ENCODE assay signal across 33 mouse cellular contexts in genomic region chr4:107047806-107048205, GRCm38 (mm10). TPM values are rescaled to one million over a fixed set of nuclear protein-coding genes. Genes with fewer than 3 reads are reported as not detected.
DNase-seq lines count a peak whose midpoint lies in the region; ATAC-seq and TF ChIP-seq lines count a peak whose summit lies in the region.
"Had no signal": no experiment of that assay in that cellular context is flagged by ENCODE, and none has a peak within 500 bp of the region (broad histone marks: within the 10 kb centered on the region; RNA-seq: fewer than 3 reads in every experiment).

No protein-coding gene starts in this region.

- peaks cover 37% of the 10 kb centered on the region for H3K4me1 ChIP-seq in cerebellum, adult 2 months (ENCODE audit: control insufficient read depth, insufficient read depth, low read length)
- no peaks in the 10 kb centered on the region for H3K4me1 ChIP-seq in lung, postnatal 0 days (ENCODE audit: insufficient read depth, low read depth, low read length)
- H3K4me1 ChIP-seq: hindbrain, embryonic 12.5 days; limb, embryonic 13.5 days; liver, embryonic 12.5 days had no signal

- no peaks in the 10 kb centered on the region for H3K27me3 ChIP-seq in cerebellum, adult 2 months (ENCODE audit: control insufficient read depth, insufficient read depth, low read length)
- no peaks in the 10 kb centered on the region for H3K27me3 ChIP-seq in lung, postnatal 0 days (replicated peaks; ENCODE audit: insufficient read depth, low read length)
- H3K27me3 ChIP-seq: hindbrain, embryonic 12.5 days; limb, embryonic 13.5 days; liver, embryonic 12.5 days; Patski had no signal

- no peak for TF ChIP-seq EP300 in lung, postnatal 0 days (IDR thresholded peaks at IDR 0.05)

- H3K9ac ChIP-seq in lung, postnatal 0 days (replicated peaks; ENCODE audit: low read depth), result no peak overlapping the region
- H3K9ac ChIP-seq: hindbrain, embryonic 12.5 days; limb, embryonic 13.5 days; liver, embryonic 12.5 days had no signal

- intact Hi-C loops in gastrocnemius, adult 2 months (cut with DNase I), result no loop called here
- intact Hi-C loops in gastrocnemius, postnatal 14 days (cut with DNase I; ENCODE audit: low total_unique reads), result no loop called here

- peak; percentile 45 to 52 for DNase-seq in cerebellum, adult 2 months
- DNase-seq in cerebellum, adult 11 months, result no peak
- no peak for DNase-seq in gastrocnemius, adult 2 months
- DNase-seq in gastrocnemius, postnatal 14 days, result no peak
- DNase-seq in lung, adult 18-20 months, result peak; percentile 15 to 20
- DNase-seq in lung, postnatal 0 days (ENCODE audit: low spot score), result no peak
- DNase-seq in brain, adult 2 months (ENCODE audit: low read depth, low spot score), result peak; percentile 42
- DNase-seq: heart, adult 2 months; kidney, adult 18-20 months; layer of hippocampus, adult 9-11 months; lung, adult 2 months; lung, postnatal 4 days; thymus, adult 2 months; thymus, postnatal 4 days had no signal

- no peak overlapping the region for H3K4me2 ChIP-seq in lung, postnatal 0 days (replicated peaks; ENCODE audit: low read depth, low read length)
- H3K4me2 ChIP-seq: hindbrain, embryonic 12.5 days; limb, embryonic 13.5 days; liver, embryonic 12.5 days; midbrain, embryonic 11.5 days had no signal

- peaks cover 15% of the 10 kb centered on the region; the same call in 1 of the 2 replicates for H3K36me3 ChIP-seq in lung, postnatal 0 days (ENCODE audit: insufficient read depth, low read length)

- TF ChIP-seq CTCF in cerebellum, adult 2 months (IDR thresholded peaks at IDR 0.05; ENCODE audit: borderline replicate concordance, insufficient read depth, low read depth, low read length), result no peak
- TF ChIP-seq CTCF in gastrocnemius, adult 2 months (IDR thresholded peaks at IDR 0.05), result no peak
- TF ChIP-seq CTCF in lung, postnatal 0 days (IDR thresholded peaks at IDR 0.05), result no peak

- H3K4me3 ChIP-seq in cerebellum, adult 2 months (replicated peaks; ENCODE audit: insufficient read depth, low read depth, low read length), result no peak overlapping the region
- no peak overlapping the region for H3K4me3 ChIP-seq in gastrocnemius, adult 2 months
- H3K4me3 ChIP-seq in lung, postnatal 0 days (ENCODE audit: low read depth, low read length), result no peak overlapping the region
- H3K4me3 ChIP-seq: forebrain, embryonic 10.5 days; heart, adult 2 months; hindbrain, embryonic 12.5 days; limb, embryonic 13.5 days; liver, embryonic 12.5 days had no signal

- no peak overlapping the region for H3K27ac ChIP-seq in cerebellum, adult 2 months (ENCODE audit: insufficient read depth, low read length)
- H3K27ac ChIP-seq in gastrocnemius, adult 2 months, result 0 out of 2 replicates have a peak overlapping the region, but pooled peaks have one; percentile 1
- no peak overlapping the region for H3K27ac ChIP-seq in lung, postnatal 0 days (ENCODE audit: low read length)
- H3K27ac ChIP-seq: forebrain, embryonic 10.5 days; heart, adult 2 months; hindbrain, embryonic 12.5 days; kidney, postnatal 0 days; limb, embryonic 13.5 days; liver, embryonic 12.5 days had no signal

- no peak for ATAC-seq in lung, postnatal 0 days
- no peak for ATAC-seq in megakaryocyte-erythroid progenitor cell, adult 5-6 weeks (replicated peaks; ENCODE audit: low FRiP score, low TSS enrichment, poor library complexity, severe bottlenecking)
- ATAC-seq: CD4-positive, CD25-positive, alpha-beta regulatory T cell, adult 4 months; forebrain, embryonic 16.5 days; liver, embryonic 12.5 days; Patski had no signal

- no peaks in the 10 kb centered on the region for H3K9me3 ChIP-seq in lung, postnatal 0 days (ENCODE audit: low read length)
- H3K9me3 ChIP-seq: forebrain, embryonic 10.5 days; hindbrain, embryonic 12.5 days; limb, embryonic 13.5 days; liver, embryonic 12.5 days had no signal

- WGBS in cerebellum, adult 2 months, result 27% methylated on average over 5 of the region's 5 CpGs
- 64% methylated on average over 5 of the region's 5 CpGs for WGBS in lung, postnatal 0 days

- no peak for TF ChIP-seq POLR2A in cerebellum, adult 2 months (IDR thresholded peaks at IDR 0.05; ENCODE audit: borderline replicate concordance, insufficient read depth, low read length)

RNA-seq across cellular contexts. Expression of gene Mrpl37, which starts 18.9 kb away (rescaled TPM):
- polyA plus RNA-seq in cerebellum, adult 2 months (2012; rRNA removed), result 99.5 and 107 TPM in 2 replicates
- total RNA-seq in gastrocnemius, adult 2 months (2021), result 10 to 100 TPM; 80.8 to 97.5 TPM
- 10 to 100 TPM; 75.8 to 84.3 TPM for total RNA-seq in gastrocnemius, postnatal 14 days (2021)
- 48.4 and 53.4 TPM in 2 replicates for polyA plus RNA-seq in lung, postnatal 0 days (2015; fragmentation: Nextera tagmentation; extraction: Ambion mirVana)
- 104 and 107 TPM in 2 replicates for total RNA-seq in megakaryocyte-erythroid progenitor cell, adult 5-6 weeks (2014; fragmentation: Nextera tagmentation)
- total RNA-seq in megakaryocyte-erythroid progenitor cell, adult 5-6 weeks (2017), result 61.0 and 78.5 TPM in 2 replicates

RNA-seq across cellular contexts. Expression of gene Cyb5rl, which starts 19.0 kb away (rescaled TPM):
- polyA plus RNA-seq in cerebellum, adult 2 months (2012; rRNA removed), result 5.5 and 5.7 TPM in 2 replicates
- 10 to 100 TPM; 16.3 to 20.1 TPM for total RNA-seq in gastrocnemius, adult 2 months (2021)
- 10 to 100 TPM; 16.2 to 17.1 TPM for total RNA-seq in gastrocnemius, postnatal 14 days (2021)
- polyA plus RNA-seq in lung, postnatal 0 days (2015; fragmentation: Nextera tagmentation; extraction: Ambion mirVana), result 4.9 and 5.4 TPM in 2 replicates
- 8.1 and 11.5 TPM in 2 replicates for total RNA-seq in megakaryocyte-erythroid progenitor cell, adult 5-6 weeks (2014; fragmentation: Nextera tagmentation)
- 6.6 and 12.8 TPM in 2 replicates for total RNA-seq in megakaryocyte-erythroid progenitor cell, adult 5-6 weeks (2017)

RNA-seq across cellular contexts. Expression of gene Cdcp2, which starts 48.9 kb away (rescaled TPM):
- not detected in 2 replicates for polyA plus RNA-seq in cerebellum, adult 2 months (2012; rRNA removed)
- not detected for total RNA-seq in gastrocnemius, adult 2 months (2021)
- not detected for total RNA-seq in gastrocnemius, postnatal 14 days (2021)
- polyA plus RNA-seq in lung, postnatal 0 days (2015; fragmentation: Nextera tagmentation; extraction: Ambion mirVana), result 0.08 and 0.14 TPM in 2 replicates
- total RNA-seq in megakaryocyte-erythroid progenitor cell, adult 5-6 weeks (2014; fragmentation: Nextera tagmentation), result not detected in 2 replicates
- total RNA-seq in megakaryocyte-erythroid progenitor cell, adult 5-6 weeks (2017), result not detected in 2 replicates
- total RNA-seq: adrenal gland, adult 18-20 months; gastrocnemius, adult 18-20 months; heart, adult 2 months; heart, postnatal 25 days; left cerebral cortex, adult 18-20 months had no signal
- polyA plus RNA-seq: CD4-positive, CD25-positive, alpha-beta regulatory T cell, adult 4 months; embryonic facial prominence, embryonic 11.5 days; forebrain, embryonic 16.5 days; heart, adult 2 months; heart, embryonic 14.5 days; large intestine, adult 2 months; liver, embryonic 12.5 days; lung, adult 2 months; neural tube, embryonic 14.5 days; Patski; stomach, embryonic 16.5 days had no signal

Comparison
In these comparisons a context has a peak if more than half of its experiments do, and no peak if none do; other contexts are left out.
1. DNase-seq: peak in cerebellum, adult 2 months (2 of 2), lung, adult 18-20 months (2 of 2) and brain, adult 2 months (single experiment); none in cerebellum, adult 11 months (single experiment), gastrocnemius, adult 2 months (single experiment), gastrocnemius, postnatal 14 days (single experiment) and lung, postnatal 0 days (single experiment).